Mouse (Mus musculus) granulocyte monocyte progenitor cell, adult 5-6 weeks (primary cell): ENCODE measurements around the gene Rfc4. TPM values are rescaled to one million over a fixed set of nuclear protein-coding genes. Genes with fewer than 3 reads are reported as not detected.
A peak's percentile ranks its signal among the peaks of the same experiment; 100 is the strongest.

Source experiments
- ATAC-seq: replicated peaks from 2 replicates; pipeline ENCODE4 v1.8.0; 2016; ENCODE audit warnings: mild to moderate bottlenecking, moderate TSS enrichment, inconsistent platforms; ENCODE audit not compliant: poor library complexity, severe bottlenecking
- total RNA-seq, 2 experiments: library from RNA; stranded (forward) in 1 of 2; stranded (reverse) in 1 of 2; fragments of 200-712, 200-1000 nt in 1 of 2; fragments of >200 nt in 1 of 2; fragmentation: Nextera tagmentation in 1 of 2; gene quantifications; 2 replicates each; pipeline ENCODE4 v1.2.3; 2014 to 2017

The Rfc4 gene
- total RNA-seq (2014; fragmentation: Nextera tagmentation) (100.0 and 117 TPM in 2 replicates), total RNA-seq (2017) (78.2 and 92.9 TPM in 2 replicates)

GRCm38 (mm10) chr16:23127673-23128375, at the start of gene Rfc4:
TSS of gene Rfc4 (minus strand) at chr16:23127737.
- ATAC-seq: peak; percentile 93

GRCm38 (mm10) chr16:23175956-23176355, 48.4 kb upstream of the Rfc4 start:
- ATAC-seq: no peak

GRCm38 (mm10) chr16:23174855-23175254, 47.3 kb upstream of the Rfc4 start:
- 0 out of 2 replicates have a peak, but pooled peaks have one; percentile 37 for ATAC-seq

- no peak for ATAC-seq
Observed at GRCm38 (mm10) chr16:23173904-23174303, 46.4 kb upstream of the Rfc4 start.

GRCm38 (mm10) chr16:23170813-23171212, 43.3 kb upstream of the Rfc4 start:
- no peak for ATAC-seq

- peak; percentile 51 for ATAC-seq
Observed at GRCm38 (mm10) chr16:23167079-23167478, 39.5 kb upstream of the Rfc4 start.

GRCm38 (mm10) chr16:23166646-23167045, 39.1 kb upstream of the Rfc4 start:
- ATAC-seq: no peak

- ATAC-seq: peak; percentile 52
Observed at GRCm38 (mm10) chr16:23165441-23165840, 37.9 kb upstream of the Rfc4 start.

- no peak for ATAC-seq
Observed at GRCm38 (mm10) chr16:23164443-23164842, 36.9 kb upstream of the Rfc4 start.

GRCm38 (mm10) chr16:23162116-23162515, 34.6 kb upstream of the Rfc4 start:
- peak; percentile 67 for ATAC-seq

- peak; percentile 69 for ATAC-seq
Observed at GRCm38 (mm10) chr16:23159749-23160148, 32.2 kb upstream of the Rfc4 start.

GRCm38 (mm10) chr16:23158957-23159356, 31.4 kb upstream of the Rfc4 start:
- ATAC-seq: no peak

GRCm38 (mm10) chr16:23158292-23158691, 30.8 kb upstream of the Rfc4 start:
- no peak for ATAC-seq

GRCm38 (mm10) chr16:23157013-23157412, 29.5 kb upstream of the Rfc4 start:
- no peak for ATAC-seq

- ATAC-seq: no peak
Observed at GRCm38 (mm10) chr16:23154261-23154660, 26.7 kb upstream of the Rfc4 start.

- ATAC-seq: no peak; the same call in 1 of the 2 replicates
Observed at GRCm38 (mm10) chr16:23151423-23151822, 23.9 kb upstream of the Rfc4 start.

- ATAC-seq: 0 out of 2 replicates have a peak, but pooled peaks have one; percentile 31
Observed at GRCm38 (mm10) chr16:23149396-23149795, 21.9 kb upstream of the Rfc4 start.

GRCm38 (mm10) chr16:23148936-23149335, 21.4 kb upstream of the Rfc4 start:
- ATAC-seq: no peak

- ATAC-seq: no peak
Observed at GRCm38 (mm10) chr16:23146280-23146679, 18.7 kb upstream of the Rfc4 start, which contains the start of gene Adipoq. TSS of gene Adipoq (plus strand) at chr16:23146536.

- peak; percentile 34 for ATAC-seq
Observed at GRCm38 (mm10) chr16:23145211-23145610, 17.7 kb upstream of the Rfc4 start.

GRCm38 (mm10) chr16:23144326-23144725, 16.8 kb upstream of the Rfc4 start:
- peak; percentile 96 for ATAC-seq

- no peak for ATAC-seq
Observed at GRCm38 (mm10) chr16:23140911-23141310, 13.4 kb upstream of the Rfc4 start.
